Mouse (Mus musculus) MEL (cell line): ENCODE measurements at regions not wholly inside any gene's neighbourhood (a gene's known extent, or its start where the extent isn't known, plus 50 kb on each side); places are given as distances from the start of the nearest gene placed in this dataset.

ENCODE experiments used
- DNase-seq: peaks from one replicate; pipeline ENCODE4 v3.0.0; 2011; ENCODE audit warnings: low read depth, low spot score
- H3K27ac ChIP-seq: 2 replicates; pipeline ENCODE4 v1.5.1; 2012; ENCODE audit warnings: low read depth, mild to moderate bottlenecking, control low read depth, low read length, moderate library complexity; ENCODE audit not compliant: control insufficient read depth
- H3K27me3 ChIP-seq, 2 experiments: fragments of 150-350 bp in 1 of 2; sonication (generic) in 1 of 2; 2 replicates each; pipeline ENCODE4 v1.6.1; 2012; ENCODE audit warnings: low read length in 2 of 2, mild to moderate bottlenecking in 2 of 2, improper control_type of control experiment in 1 of 2, moderate library complexity in 1 of 2; ENCODE audit not compliant: insufficient read depth in 2 of 2, control insufficient read depth in 1 of 2
- H3K36me3 ChIP-seq, 2 experiments: 2 replicates each; pipeline ENCODE4 v1.6.1; 2012 to 2014; ENCODE audit warnings: low read length in 2 of 2, improper control_type of control experiment in 1 of 2, inconsistent platforms in 1 of 2, mild to moderate bottlenecking in 1 of 2; ENCODE audit not compliant: insufficient read depth in 2 of 2, control insufficient read depth in 1 of 2
- H3K4me1 ChIP-seq, 2 experiments: fragments of 150-350 bp in 1 of 2; sonication (generic) in 1 of 2; 2 replicates each; pipeline ENCODE4 v1.6.1; 2012; ENCODE audit warnings: low read length in 2 of 2, improper control_type of control experiment in 1 of 2, mild to moderate bottlenecking in 1 of 2; ENCODE audit not compliant: insufficient read depth in 2 of 2, control insufficient read depth in 1 of 2
- H3K4me3 ChIP-seq, 2 experiments: fragments of 150-350 bp in 1 of 2; sonication (generic) in 1 of 2; 2 replicates each; pipeline ENCODE4 v1.5.1; 2012; ENCODE audit warnings: low read depth in 2 of 2, low read length in 2 of 2, mild to moderate bottlenecking in 2 of 2, moderate library complexity in 2 of 2, control low read depth in 1 of 2, improper control_type of control experiment in 1 of 2; ENCODE audit not compliant: control insufficient read depth in 1 of 2, insufficient read depth in 1 of 2
- H3K79me2 ChIP-seq: 2 replicates; pipeline ENCODE4 v1.6.1; 2012; ENCODE audit warnings: mild to moderate bottlenecking, low read length, moderate library complexity; ENCODE audit not compliant: control insufficient read depth, poor library complexity, insufficient read depth
- H3K9ac ChIP-seq: 2 replicates; pipeline ENCODE4 v1.6.1; 2012; ENCODE audit warnings: low read depth, mild to moderate bottlenecking, control low read depth, low read length, moderate library complexity; ENCODE audit not compliant: control insufficient read depth, poor library complexity, severe bottlenecking
- H3K9me3 ChIP-seq: fragments of 150-350 bp; sonication (generic); replicated peaks from 2 replicates; pipeline ENCODE4 v1.6.1; 2012; ENCODE audit warnings: mild to moderate bottlenecking, low read length, improper control_type of control experiment, moderate library complexity; ENCODE audit not compliant: insufficient read depth
- BHLHE40 ChIP-seq: IDR thresholded peaks from 2 replicates; pipeline ENCODE4 v1.6.1; 2012; ENCODE audit warnings: low read depth, mild to moderate bottlenecking, inconsistent platforms, low read length, improper control_type of control experiment, borderline replicate concordance
- CHD2 ChIP-seq: IDR thresholded peaks from 2 replicates; pipeline ENCODE4 v1.6.1; 2011; ENCODE audit warnings: low read length, improper control_type of control experiment
- CTCF ChIP-seq, 3 experiments: IDR thresholded peaks in 2 of 3; conservative IDR thresholded peaks in 1 of 3; 2 replicates each; pipeline ENCODE4 v1.5.1; 2011 to 2012; ENCODE audit warnings: low read length in 3 of 3, low read depth in 2 of 3, mild to moderate bottlenecking in 2 of 3, improper control_type of control experiment in 1 of 3, inconsistent platforms in 1 of 3, mixed read lengths in 1 of 3, moderate library complexity in 1 of 3; ENCODE audit not compliant: control insufficient read depth in 1 of 3, insufficient read depth in 1 of 3, poor library complexity in 1 of 3, severe bottlenecking in 1 of 3
- EP300 ChIP-seq, 2 experiments: IDR thresholded peaks; 2 replicates each; pipeline ENCODE4 v1.6.1; 2011; ENCODE audit warnings: improper control_type of control experiment in 2 of 2, low read length in 2 of 2, low read depth in 1 of 2, mild to moderate bottlenecking in 1 of 2
- ETS1 ChIP-seq: IDR thresholded peaks from 2 replicates; pipeline ENCODE4 v1.6.1; 2012; ENCODE audit warnings: low read depth, mild to moderate bottlenecking, inconsistent platforms, low read length, improper control_type of control experiment, moderate library complexity
- GABPA ChIP-seq: IDR thresholded peaks from 2 replicates; pipeline ENCODE4 v1.6.1; 2012; ENCODE audit warnings: low read depth, mild to moderate bottlenecking, inconsistent platforms, low read length, improper control_type of control experiment, moderate library complexity
- GATA1 ChIP-seq: IDR thresholded peaks from 2 replicates; pipeline ENCODE4 v1.6.1; 2011; ENCODE audit warnings: low read depth, low read length, improper control_type of control experiment
- HCFC1 ChIP-seq: IDR thresholded peaks from 2 replicates; pipeline ENCODE4 v1.6.1; 2012; ENCODE audit warnings: low read depth, mild to moderate bottlenecking, inconsistent platforms, low read length, improper control_type of control experiment, moderate library complexity
- JUND ChIP-seq: IDR thresholded peaks from 2 replicates; pipeline ENCODE4 v1.6.1; 2011; ENCODE audit warnings: low read depth, mild to moderate bottlenecking, improper control_type of control experiment, low read length
- MAZ ChIP-seq: IDR thresholded peaks from 2 replicates; pipeline ENCODE4 v1.6.1; 2012; ENCODE audit warnings: low read depth, mild to moderate bottlenecking, inconsistent platforms, low read length, improper control_type of control experiment
- MYC ChIP-seq: IDR thresholded peaks from 2 replicates; pipeline ENCODE4 v1.6.1; 2011; ENCODE audit warnings: low read depth, mild to moderate bottlenecking, low read length, improper control_type of control experiment, moderate library complexity
- NELFE ChIP-seq: IDR thresholded peaks from 2 replicates; pipeline ENCODE4 v1.6.1; 2011; ENCODE audit warnings: low read depth, low read length, improper control_type of control experiment
- NRF1 ChIP-seq: IDR thresholded peaks from 2 replicates; pipeline ENCODE4 v1.6.1; 2014; ENCODE audit warnings: low read depth, mild to moderate bottlenecking, inconsistent platforms, low read length, improper control_type of control experiment, moderate library complexity; ENCODE audit not compliant: poor library complexity, insufficient read depth, severe bottlenecking
- POLR2AphosphoS2 ChIP-seq: IDR thresholded peaks from 2 replicates; pipeline ENCODE4 v1.6.1; 2011; ENCODE audit warnings: low read length, improper control_type of control experiment
- RAD21 ChIP-seq: IDR thresholded peaks from 2 replicates; pipeline ENCODE4 v1.6.1; 2011; ENCODE audit warnings: mild to moderate bottlenecking, low read depth, low read length, improper control_type of control experiment
- SIN3A ChIP-seq: IDR thresholded peaks from 2 replicates; pipeline ENCODE4 v1.6.1; 2012; ENCODE audit warnings: low read length, improper control_type of control experiment, inconsistent platforms
- UBTF ChIP-seq: IDR thresholded peaks from 2 replicates; pipeline ENCODE4 v1.6.1; 2012; ENCODE audit warnings: low read depth, mild to moderate bottlenecking, inconsistent platforms, low read length, improper control_type of control experiment, moderate library complexity, borderline replicate concordance; ENCODE audit not compliant: insufficient read depth
- USF1 ChIP-seq: IDR thresholded peaks from 2 replicates; pipeline ENCODE4 v1.6.1; 2014; ENCODE audit warnings: low read depth, mild to moderate bottlenecking, inconsistent platforms, low read length, improper control_type of control experiment, moderate library complexity
- ZKSCAN1 ChIP-seq: IDR thresholded peaks from 2 replicates; pipeline ENCODE4 v1.6.1; 2012; ENCODE audit warnings: low read depth, mild to moderate bottlenecking, inconsistent platforms, low read length, improper control_type of control experiment, moderate library complexity
- ZNF384 ChIP-seq: IDR thresholded peaks from 2 replicates; pipeline ENCODE4 v1.6.1; 2012; ENCODE audit warnings: low read depth, mild to moderate bottlenecking, inconsistent platforms, low read length, improper control_type of control experiment

- Histone ChIP-seq H3K36me3 (no peaks in the 10 kb centered on the region), H3K27me3 (no peaks in the 10 kb centered on the region), H3K9ac (no peak overlapping the region), H3K79me2 (no peaks in the 10 kb centered on the region), H3K27ac (no peak overlapping the region), H3K4me3 (no peak overlapping the region), H3K4me1 (no peaks in the 10 kb centered on the region)
- no peak for TF ChIP-seq NELFE
- no peak for TF ChIP-seq BHLHE40
- TF ChIP-seq SIN3A: no peak
- no peak for TF ChIP-seq ZNF384
- no peak for TF ChIP-seq USF1
- no peak for TF ChIP-seq ZKSCAN1
- TF ChIP-seq GATA1: no peak
- TF ChIP-seq GABPA: no peak
- no peak for TF ChIP-seq JUND
- no peak for TF ChIP-seq MYC
- TF ChIP-seq HCFC1: no peak
- TF ChIP-seq MAZ: no peak
- no peak for TF ChIP-seq ETS1
- TF ChIP-seq CHD2: no peak
- no peak for TF ChIP-seq EP300 (IDR thresholded peaks at IDR 0.05; ENCODE audit: low read depth in 1 of 2, low read length in 2 of 2)
- no peak for TF ChIP-seq UBTF
- no peak for TF ChIP-seq RAD21
- TF ChIP-seq CTCF (IDR thresholded peaks at IDR 0.05 in 2 of 3, conservative IDR thresholded peaks at IDR 0.05 in 1 of 3; ENCODE audit: control insufficient read depth in 1 of 3, insufficient read depth in 1 of 3, low read depth in 2 of 3, low read length in 3 of 3, poor library complexity in 1 of 3, severe bottlenecking in 1 of 3): no peak
- TF ChIP-seq NRF1: no peak
- TF ChIP-seq, all 39 proteins: peak for 0
- no peaks in the 10 kb centered on the region for H3K9me3 ChIP-seq
- no peak for DNase-seq
Measured at GRCm38 (mm10) chr10:67801619-67802018, 110.8 kb downstream of the Zfp365 start.

DNA sequence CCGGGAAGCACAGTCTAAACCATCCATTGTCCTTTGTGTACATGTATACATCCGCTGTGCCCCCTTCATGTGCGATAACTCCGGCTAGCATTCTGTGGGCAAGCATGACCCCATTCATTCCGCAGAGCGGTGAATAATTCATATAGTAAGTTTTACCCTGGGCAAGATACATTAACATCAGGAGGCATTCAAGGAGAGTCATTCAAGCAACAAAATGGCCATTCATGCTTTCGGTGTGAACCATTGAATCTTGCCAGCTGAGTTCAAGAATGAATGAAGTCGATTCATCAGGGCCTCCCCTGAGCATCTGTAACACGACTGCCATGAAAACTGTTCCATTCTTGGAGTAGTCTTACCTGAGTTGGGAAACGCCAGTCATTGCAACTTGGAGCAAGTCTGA is 113.5 kb downstream of the Zfp365 start:
- no peak for TF ChIP-seq POLR2AphosphoS2
- Histone ChIP-seq H3K27me3 (no peaks in the 10 kb centered on the region), H3K9ac (no peak overlapping the region), H3K79me2 (no peaks in the 10 kb centered on the region), H3K27ac (no peak overlapping the region), H3K4me3 (no peak overlapping the region), H3K36me3 (no peaks in the 10 kb centered on the region), H3K4me1 (no peaks in the 10 kb centered on the region), H3K9me3 (no peaks in the 10 kb centered on the region)
- DNase-seq: no peak
